Mouse (Mus musculus): Measurements from ENCODE around the gene Kcnh2.

- no peak for TF ChIP-seq CTCF (conservative IDR thresholded peaks at IDR 0.05; ENCODE audit: low read length)
- no peak for TF ChIP-seq NANOG (IDR thresholded peaks at IDR 0.05; ENCODE audit: borderline replicate concordance, low read length)
Measured at GRCm38 (mm10) chr5:24364061-24364460, 12.7 kb upstream of the Kcnh2 start.

Measured in E14TG2a.4 (cell line).